Mouse (Mus musculus) layer of hippocampus, adult 18-20 months (tissue): ENCODE results near the gene Hoxa4. TPM values are rescaled to one million over a fixed set of nuclear protein-coding genes. Genes with fewer than 3 reads are reported as not detected.

Source experiments
- DNase-seq, 2 experiments: peaks; one replicate each; pipeline ENCODE4 v3.0.0; 2022; ENCODE audit warnings: low spot score in 2 of 2
- total RNA-seq, 2 experiments: library from RNA; stranded (reverse); gene quantifications; 2 replicates each; pipeline ENCODE4 v1.2.3; 2021

The Hoxa4 gene
- total RNA-seq, 2 experiments from 2014 or later: not detected

- no peak for DNase-seq
Observed at GRCm38 (mm10) chr6:52182793-52183192, 8.8 kb downstream of the Hoxa4 start.

GRCm38 (mm10) chr6:52182030-52182429 lies 9.5 kb downstream of the Hoxa4 start:
- DNase-seq: no peak

GRCm38 (mm10) chr6:52180726-52181125 lies 10.8 kb downstream of the Hoxa4 start:
- DNase-seq: no peak

GRCm38 (mm10) chr6:52180213-52180710 lies 11.3 kb downstream of the Hoxa4 start:
- DNase-seq: no peak

GRCm38 (mm10) chr6:52179690-52180089 lies 11.9 kb downstream of the Hoxa4 start:
- DNase-seq: no peak

- no peak for DNase-seq
Observed at GRCm38 (mm10) chr6:52178918-52179665, 12.5 kb downstream of the Hoxa4 start.

- DNase-seq: no peak
Observed at GRCm38 (mm10) chr6:52177806-52178205, 13.7 kb downstream of the Hoxa4 start.

- DNase-seq: no peak
Observed at GRCm38 (mm10) chr6:52177061-52177735, 14.4 kb downstream of the Hoxa4 start, which contains the start of gene 5730596B20Rik. 5730596B20Rik (plus strand) TSS chr6:52177498.

- no peak for DNase-seq
Observed at GRCm38 (mm10) chr6:52176391-52176790, 15.2 kb downstream of the Hoxa4 start.

GRCm38 (mm10) chr6:52175864-52176263 lies 15.7 kb downstream of the Hoxa4 start:
- DNase-seq: no peak

- DNase-seq: no peak
Observed at GRCm38 (mm10) chr6:52174968-52175751, 16.4 kb downstream of the Hoxa4 start.

- no peak for DNase-seq
Observed at GRCm38 (mm10) chr6:52173648-52174047, 17.9 kb downstream of the Hoxa4 start.

- no peak for DNase-seq
Observed at GRCm38 (mm10) chr6:52172501-52172900, 19.1 kb downstream of the Hoxa4 start.

GRCm38 (mm10) chr6:52171938-52172337 lies 19.6 kb downstream of the Hoxa4 start:
- DNase-seq: no peak

GRCm38 (mm10) chr6:52171331-52171730 lies 20.2 kb downstream of the Hoxa4 start:
- DNase-seq: no peak

- DNase-seq: no peak
Observed at GRCm38 (mm10) chr6:52170898-52171223, 20.7 kb downstream of the Hoxa4 start.

- DNase-seq: no peak
Observed at GRCm38 (mm10) chr6:52170166-52170897, 21.2 kb downstream of the Hoxa4 start.

GRCm38 (mm10) chr6:52169499-52170165 lies 21.9 kb downstream of the Hoxa4 start:
- DNase-seq: no peak

- no peak for DNase-seq
Observed at GRCm38 (mm10) chr6:52168191-52169055, 23.1 kb downstream of the Hoxa4 start.
